Mouse (Mus musculus): ENCODE results near the gene Cmc1. TPM values are rescaled to one million over a fixed set of nuclear protein-coding genes. Genes with fewer than 3 reads are reported as not detected.

Cmc1 gene
- polyA plus RNA-seq, 1 experiment from 2014 or later = 30.5 TPM

- H3K27ac ChIP-seq (ENCODE audit: low read length) = no peak overlapping the region
- no peaks in the 10 kb centered on the region for H3K9me3 ChIP-seq (replicated peaks; ENCODE audit: control insufficient read depth, low read length, poor library complexity, severe bottlenecking)
- no peak overlapping the region for H3K4me3 ChIP-seq (ENCODE audit: low read depth, low read length)
- no peak for ATAC-seq
- H3K4me1 ChIP-seq (ENCODE audit: control insufficient read depth, insufficient read depth, low read length) = no peaks in the 10 kb centered on the region
- H3K4me2 ChIP-seq (ENCODE audit: low read length) = no peak overlapping the region
- 90% methylated on average over 1 of the region's 1 CpGs for whole genome bisulfite sequencing
- no peak overlapping the region for H3K9ac ChIP-seq (ENCODE audit: low read depth, low read length)
- H3K27me3 ChIP-seq (ENCODE audit: control insufficient read depth, insufficient read depth, low read depth, low read length) = no peaks in the 10 kb centered on the region
- H3K36me3 ChIP-seq (ENCODE audit: control insufficient read depth, insufficient read depth, low read length) = no peaks in the 10 kb centered on the region
These were observed 119.7 kb downstream of the Cmc1 start for GRCm38 (mm10) chr9:118030252-118030651.

- Histone ChIP-seq H3K4me2 (ENCODE audit: low read length) (no peak overlapping the region), H3K36me3 (ENCODE audit: control insufficient read depth, insufficient read depth, low read length) (no peaks in the 10 kb centered on the region), H3K4me1 (ENCODE audit: control insufficient read depth, insufficient read depth, low read length) (no peaks in the 10 kb centered on the region), H3K27me3 (ENCODE audit: control insufficient read depth, insufficient read depth, low read depth, low read length) (no peaks in the 10 kb centered on the region), H3K9ac (ENCODE audit: low read depth, low read length) (no peak overlapping the region), H3K27ac (ENCODE audit: low read length) (no peak overlapping the region), H3K9me3 (replicated peaks; ENCODE audit: control insufficient read depth, low read length, poor library complexity, severe bottlenecking) (no peaks in the 10 kb centered on the region), H3K4me3 (ENCODE audit: low read depth, low read length) (no peak overlapping the region)
- 50% methylated on average over 4 of the region's 4 CpGs for WGBS
- no peak for ATAC-seq
These were observed 120.5 kb downstream of the Cmc1 start for GRCm38 (mm10) chr9:118029490-118029889.

GRCm38 (mm10) chr9:118024966-118025365 lies 125.0 kb downstream of the Cmc1 start:
- Histone ChIP-seq H3K4me3 (ENCODE audit: low read depth, low read length) (no peak overlapping the region), H3K9me3 (replicated peaks; ENCODE audit: control insufficient read depth, low read length, poor library complexity, severe bottlenecking) (no peaks in the 10 kb centered on the region)
- WGBS = 71% methylated on average over 2 of the region's 2 CpGs

More at GRCm38 (mm10) chr9:118024966-118025365, 125.0 kb downstream of the Cmc1 start:
- Histone ChIP-seq H3K27ac (ENCODE audit: low read length) (no peak overlapping the region), H3K36me3 (ENCODE audit: control insufficient read depth, insufficient read depth, low read length) (no peaks in the 10 kb centered on the region), H3K9ac (ENCODE audit: low read depth, low read length) (no peak overlapping the region), H3K27me3 (ENCODE audit: control insufficient read depth, insufficient read depth, low read depth, low read length) (no peaks in the 10 kb centered on the region), H3K4me2 (ENCODE audit: low read length) (no peak overlapping the region), H3K4me1 (ENCODE audit: control insufficient read depth, insufficient read depth, low read length) (no peaks in the 10 kb centered on the region)
- ATAC-seq = no peak

Other genes starting within 250 kb of the Cmc1 start
- gene Azi2, start 109.7 kb downstream of the Cmc1 start, polyA plus RNA-seq (2015; fragmentation: Nextera tagmentation; extraction: Ambion mirVana) = 72.7 and 75.2 TPM in 2 replicates